Mouse (Mus musculus): ENCODE results near the gene Dennd2a. TPM values are rescaled to one million over a fixed set of nuclear protein-coding genes. Genes with fewer than 3 reads are reported as not detected.

Gene Dennd2a
- 1 to 10 TPM; 1.5 to 2.8 (median 2.1) TPM for total RNA-seq (2022)

- peak; percentile 65 to 73 for DNase-seq (ENCODE audit: low spot score in 2 of 2)
Observed at GRCm38 (mm10) chr6:39557723-39558261, at the start of gene Dennd2a. TSS of gene Dennd2a (minus strand) at chr6:39557867.

- DNase-seq (ENCODE audit: low spot score in 2 of 2) = no peak
Observed at GRCm38 (mm10) chr6:39607365-39607764, 49.7 kb upstream of the Dennd2a start.

- no peak for DNase-seq (ENCODE audit: low spot score in 2 of 2)
Observed at GRCm38 (mm10) chr6:39606862-39607261, 49.2 kb upstream of the Dennd2a start.

GRCm38 (mm10) chr6:39606056-39606455, 48.4 kb upstream of the Dennd2a start:
- DNase-seq (ENCODE audit: low spot score in 2 of 2) = no peak

- no peak for DNase-seq (ENCODE audit: low spot score in 2 of 2)
Observed at GRCm38 (mm10) chr6:39604565-39604964, 46.9 kb upstream of the Dennd2a start.

- DNase-seq (ENCODE audit: low spot score in 2 of 2) = no peak
Observed at GRCm38 (mm10) chr6:39601828-39602227, 44.2 kb upstream of the Dennd2a start.

GRCm38 (mm10) chr6:39600851-39601250, 43.2 kb upstream of the Dennd2a start:
- DNase-seq (ENCODE audit: low spot score in 2 of 2) = no peak

- DNase-seq (ENCODE audit: low spot score in 2 of 2) = peak; percentile 89
Observed at GRCm38 (mm10) chr6:39592401-39593214, 34.9 kb upstream of the Dennd2a start, which contains the start of gene Ndufb2. TSS of gene Ndufb2 (plus strand) at chr6:39592574.

GRCm38 (mm10) chr6:39591481-39591880, 33.8 kb upstream of the Dennd2a start:
- no peak for DNase-seq (ENCODE audit: low spot score in 2 of 2)

- no peak for DNase-seq (ENCODE audit: low spot score in 2 of 2)
Observed at GRCm38 (mm10) chr6:39585517-39585916, 27.9 kb upstream of the Dennd2a start, which contains the start of gene Gm42420. TSS of gene Gm42420 (plus strand) at chr6:39585753.

GRCm38 (mm10) chr6:39581087-39581784, 23.6 kb upstream of the Dennd2a start:
- DNase-seq (ENCODE audit: low spot score in 2 of 2) = no peak

GRCm38 (mm10) chr6:39580558-39580957, 22.9 kb upstream of the Dennd2a start:
- no peak for DNase-seq (ENCODE audit: low spot score in 2 of 2)

GRCm38 (mm10) chr6:39579552-39579951, 21.9 kb upstream of the Dennd2a start:
- no peak for DNase-seq (ENCODE audit: low spot score in 2 of 2)

GRCm38 (mm10) chr6:39574951-39575350, 17.3 kb upstream of the Dennd2a start:
- no peak for DNase-seq (ENCODE audit: low spot score in 2 of 2)

GRCm38 (mm10) chr6:39574555-39574869, 16.8 kb upstream of the Dennd2a start:
- DNase-seq (ENCODE audit: low spot score in 2 of 2) = no peak

- DNase-seq (ENCODE audit: low spot score in 2 of 2) = peak; percentile 42 to 52
Observed at GRCm38 (mm10) chr6:39573791-39574554, 16.3 kb upstream of the Dennd2a start, which contains the start of gene Adck2. TSS of gene Adck2 (plus strand) at chr6:39573873.

GRCm38 (mm10) chr6:39570426-39570825, 12.8 kb upstream of the Dennd2a start:
- no peak for DNase-seq (ENCODE audit: low spot score in 2 of 2)

GRCm38 (mm10) chr6:39567528-39567927, 9.9 kb upstream of the Dennd2a start:
- DNase-seq (ENCODE audit: low spot score in 2 of 2) = no peak

GRCm38 (mm10) chr6:39562166-39563015, 4.7 kb upstream of the Dennd2a start:
- DNase-seq (ENCODE audit: low spot score in 2 of 2) = peak; percentile 61 to 69

- no peak for DNase-seq (ENCODE audit: low spot score in 2 of 2)
Observed at GRCm38 (mm10) chr6:39559276-39559939, 1.7 kb upstream of the Dennd2a start.

Data from gastrocnemius, adult 8-10 months (tissue).